Mouse (Mus musculus) limb, embryonic 13.5 days (tissue): ENCODE data around the gene Flt1. TPM values are rescaled to one million over a fixed set of nuclear protein-coding genes. Genes with fewer than 3 reads are reported as not detected.

Source experiments
- ATAC-seq: fragments of 200-750 bp; cut with Nextera tagmentation; 2 replicates; pipeline ENCODE4 v1.8.0; 2017; ENCODE audit warnings: low read depth, moderate number of reproducible peaks, moderate TSS enrichment; ENCODE audit not compliant: low FRiP score
- H3K27ac ChIP-seq: fragments of 300-500 bp; sonication (generic); 2 replicates; pipeline ENCODE4 v1.5.1; 2015; ENCODE audit warnings: inconsistent platforms, mild to moderate bottlenecking, moderate library complexity
- H3K27me3 ChIP-seq: fragments of 300-500 bp; sonication (generic); 2 replicates; pipeline ENCODE4 v1.6.1; 2015; ENCODE audit warnings: mild to moderate bottlenecking, inconsistent platforms
- H3K36me3 ChIP-seq: fragments of 300-500 bp; sonication (generic); 2 replicates; pipeline ENCODE4 v1.6.1; 2015; ENCODE audit warnings: inconsistent platforms, mild to moderate bottlenecking, moderate library complexity
- H3K4me1 ChIP-seq: fragments of 300-500 bp; sonication (generic); 2 replicates; pipeline ENCODE4 v1.6.1; 2015; ENCODE audit warnings: inconsistent platforms
- H3K4me2 ChIP-seq: fragments of 300-500 bp; sonication (generic); replicated peaks from 2 replicates; pipeline ENCODE4 v1.6.1; 2015; ENCODE audit warnings: inconsistent platforms, mild to moderate bottlenecking, moderate library complexity
- H3K4me3 ChIP-seq: fragments of 300-500 bp; sonication (generic); 2 replicates; pipeline ENCODE4 v1.5.1; 2015; ENCODE audit warnings: moderate library complexity, mild to moderate bottlenecking, inconsistent platforms
- H3K9ac ChIP-seq: fragments of 300-500 bp; sonication (generic); 2 replicates; pipeline ENCODE4 v1.6.1; 2015; ENCODE audit warnings: mild to moderate bottlenecking, inconsistent platforms
- H3K9me3 ChIP-seq: fragments of 300-500 bp; sonication (generic); 2 replicates; pipeline ENCODE4 v1.6.1; 2016; ENCODE audit warnings: inconsistent platforms
- WGBS: fragments of 180-500 bp; shearing (Covaris S2); methylation state at CpG from one replicate; pipeline ENCODE4 v1.1.7; 2015; 5-methylcytosine and 5-hydroxymethylcytosine counted together
- polyA plus RNA-seq: library from polyadenylated mRNA; unstranded; fragments of >200 nt; fragmentation: Nextera tagmentation; extraction: Ambion mirVana; gene quantifications from 2 replicates; pipeline ENCODE4 v1.2.1, GENCODE M21; 2015

Flt1 gene
- polyA plus RNA-seq, 1 experiment from 2014 or later = 9.5 TPM

DNA sequence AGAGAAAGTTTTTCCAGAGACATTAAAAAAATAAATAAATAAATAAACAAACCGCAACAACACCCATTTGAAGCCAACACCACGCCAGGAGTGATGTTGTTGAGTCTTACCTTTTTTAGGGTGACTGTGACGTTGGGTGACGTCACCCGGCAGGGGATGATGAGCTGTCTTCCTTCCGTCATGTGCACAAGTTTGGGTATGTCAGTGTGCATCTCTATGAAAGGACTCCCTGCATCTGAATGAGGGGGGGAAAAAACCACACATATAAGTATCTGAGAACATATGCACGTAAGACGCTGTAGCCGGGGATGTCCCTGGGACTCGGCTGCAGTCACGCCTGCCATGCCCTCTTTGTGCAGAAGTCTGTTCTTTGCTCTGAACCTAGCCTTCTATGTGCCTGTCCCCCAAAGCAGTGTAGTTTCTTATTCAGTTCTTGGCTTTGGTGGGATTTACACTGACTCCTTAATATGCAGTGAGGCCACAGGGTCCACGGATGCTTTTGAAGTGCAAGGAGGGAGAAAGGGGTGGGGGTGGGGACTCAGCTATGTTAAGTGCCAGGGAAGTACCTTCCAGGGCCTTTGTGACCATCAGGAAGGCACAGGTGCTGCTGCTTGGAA, 42.0 kb downstream of the Flt1 start:
- no peaks in the 10 kb centered on the region for H3K36me3 ChIP-seq
- H3K4me1 ChIP-seq = no peaks in the 10 kb centered on the region
- H3K9me3 ChIP-seq = no peaks in the 10 kb centered on the region
- H3K27me3 ChIP-seq = no peaks in the 10 kb centered on the region
- no peak overlapping the region for H3K4me2 ChIP-seq
- no peak overlapping the region for H3K4me3 ChIP-seq
- 82% methylated on average over 12 of the region's 12 CpGs for WGBS
- H3K27ac ChIP-seq = no peak overlapping the region
- ATAC-seq = no peak
- no peak overlapping the region for H3K9ac ChIP-seq

DNA sequence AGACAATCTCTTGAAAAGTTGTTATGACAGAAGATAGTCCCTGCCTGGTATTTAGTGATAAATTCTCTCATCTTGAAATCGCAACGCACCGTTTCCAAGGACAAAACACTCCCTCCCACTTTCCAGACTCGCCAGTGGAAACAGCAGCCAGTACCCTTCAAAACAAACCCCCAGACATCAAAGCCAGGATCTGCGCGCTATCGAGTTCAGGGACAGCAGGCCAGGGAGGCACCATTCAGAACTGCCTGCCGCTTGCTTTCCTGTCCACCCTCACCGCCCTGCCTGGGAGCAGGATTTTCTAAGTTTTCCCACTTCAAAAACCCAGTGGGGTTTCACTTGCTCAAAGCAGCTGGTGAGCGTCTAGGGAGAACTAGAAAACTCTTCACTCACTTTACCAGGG, 44.6 kb downstream of the Flt1 start:
- Histone ChIP-seq H3K4me3 (no peak overlapping the region), H3K9ac (no peak overlapping the region), H3K9me3 (no peaks in the 10 kb centered on the region), H3K27me3 (no peaks in the 10 kb centered on the region), H3K4me2 (no peak overlapping the region), H3K27ac (no peak overlapping the region), H3K4me1 (no peaks in the 10 kb centered on the region), H3K36me3 (no peaks in the 10 kb centered on the region)
- WGBS = 29% methylated on average over 10 of the region's 10 CpGs
- no peak for ATAC-seq

DNA sequence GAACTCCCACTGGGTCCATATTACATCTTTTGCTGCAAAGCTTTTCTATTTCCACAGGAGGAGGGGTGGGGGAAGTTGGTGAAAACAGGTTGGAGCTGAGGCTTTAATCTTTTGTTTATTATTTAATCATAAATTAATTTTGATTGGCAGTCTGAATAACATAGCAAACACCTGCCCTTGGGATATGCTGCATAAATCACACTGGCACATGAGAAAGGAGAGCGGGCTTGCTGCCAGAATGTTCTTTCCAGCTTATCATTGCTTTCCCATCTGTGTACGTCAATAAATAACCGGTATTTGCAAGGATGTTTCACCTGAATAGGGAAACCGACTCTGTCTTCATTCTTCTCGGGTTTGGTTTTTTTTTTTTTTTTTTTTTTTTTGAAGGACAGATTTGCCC, 45.1 kb downstream of the Flt1 start:
- Histone ChIP-seq H3K4me3 (no peak overlapping the region), H3K9ac (no peak overlapping the region), H3K27me3 (no peaks in the 10 kb centered on the region), H3K27ac (no peak overlapping the region), H3K4me2 (no peak overlapping the region), H3K9me3 (no peaks in the 10 kb centered on the region), H3K36me3 (no peaks in the 10 kb centered on the region), H3K4me1 (no peaks in the 10 kb centered on the region)
- no peak for ATAC-seq
- 66% methylated on average over 5 of the region's 5 CpGs for WGBS

DNA sequence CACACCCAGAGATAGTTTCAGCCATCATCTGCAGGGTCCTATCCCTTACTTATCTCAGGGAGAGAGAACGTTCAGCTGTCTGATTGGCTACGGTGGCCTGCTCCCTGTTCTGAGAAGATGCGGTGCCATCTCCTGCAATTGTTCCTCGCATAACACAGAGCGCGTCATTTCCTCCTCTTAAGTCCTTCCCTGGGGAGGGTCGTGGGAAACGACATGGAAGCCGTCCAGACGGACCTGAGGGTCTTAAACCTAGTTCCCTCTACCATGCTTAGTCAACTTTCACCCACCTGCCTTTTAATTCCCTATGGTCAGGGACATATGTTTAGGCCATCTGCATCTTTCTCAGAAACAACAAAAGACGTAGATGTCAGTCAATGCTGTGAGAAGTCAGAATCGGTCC, 46.5 kb downstream of the Flt1 start:
- Histone ChIP-seq H3K9me3 (no peaks in the 10 kb centered on the region), H3K27ac (no peak overlapping the region)
- ATAC-seq = no peak

DNA sequence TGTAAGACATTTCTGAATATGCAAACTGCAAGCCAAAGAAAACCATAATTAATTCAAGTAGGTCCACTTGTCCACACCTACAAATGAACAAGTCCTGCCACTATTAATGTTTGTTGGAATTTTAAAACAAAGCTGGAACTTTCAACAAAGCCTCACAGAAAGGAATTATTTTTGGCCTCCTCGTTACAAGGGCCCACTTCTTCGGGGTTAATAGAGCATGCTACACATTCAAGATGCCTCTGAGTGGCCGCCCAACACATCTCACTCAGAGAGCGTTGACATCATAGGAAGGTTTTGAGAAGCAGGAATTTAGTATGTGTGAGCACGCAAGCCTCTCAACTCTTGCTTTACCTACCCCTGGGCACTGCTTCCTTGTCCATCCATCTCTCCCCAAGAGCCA, 50.0 kb downstream of the Flt1 start:
- no peaks in the 10 kb centered on the region for H3K27me3 ChIP-seq
- no peak overlapping the region for H3K27ac ChIP-seq
- H3K4me1 ChIP-seq = no peaks in the 10 kb centered on the region
- no peak overlapping the region for H3K4me3 ChIP-seq
- H3K9ac ChIP-seq = no peak overlapping the region
- WGBS = 85% methylated on average over 5 of the region's 5 CpGs
- no peaks in the 10 kb centered on the region for H3K9me3 ChIP-seq
- H3K36me3 ChIP-seq = no peaks in the 10 kb centered on the region
- H3K4me2 ChIP-seq = no peak overlapping the region
- no peak for ATAC-seq

More for the DNA sequence above, 46.5 kb downstream of the Flt1 start:
- Histone ChIP-seq H3K36me3 (no peaks in the 10 kb centered on the region), H3K9ac (no peak overlapping the region), H3K4me1 (no peaks in the 10 kb centered on the region), H3K27me3 (no peaks in the 10 kb centered on the region), H3K4me2 (no peak overlapping the region), H3K4me3 (no peak overlapping the region)
- WGBS = 85% methylated on average over 12 of the region's 12 CpGs

DNA sequence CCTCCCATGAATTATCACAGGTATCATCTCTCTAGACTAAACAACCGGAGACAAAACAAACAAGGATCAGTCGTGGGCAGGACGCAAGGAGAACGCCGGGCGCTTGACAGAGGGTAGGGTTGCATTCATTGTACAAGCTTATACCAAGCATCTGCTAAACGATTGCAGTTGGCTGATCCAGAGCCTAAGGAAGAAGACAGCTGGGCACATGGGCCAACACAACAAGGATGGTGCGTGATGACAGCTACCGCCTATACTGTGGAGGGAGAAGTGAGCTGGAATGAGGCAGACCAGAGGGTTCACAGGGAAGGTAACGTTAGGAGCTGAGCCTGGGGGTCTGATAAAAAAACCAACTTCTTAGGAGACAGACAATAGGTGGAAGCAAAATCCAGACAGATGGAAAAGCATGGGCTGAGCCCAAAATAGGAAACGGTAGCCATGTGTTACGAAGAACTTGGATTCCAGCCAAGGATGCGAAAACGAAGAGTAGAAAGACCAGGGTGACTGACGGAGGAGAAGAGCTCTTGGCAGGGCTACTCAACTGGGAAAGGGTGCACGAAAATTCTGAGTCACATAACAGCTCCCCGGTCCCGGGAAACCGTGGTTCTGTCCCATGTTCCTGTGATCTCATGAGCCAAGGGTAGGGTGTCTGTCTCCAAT, 53.9 kb downstream of the Flt1 start:
- no peak for ATAC-seq
- Histone ChIP-seq H3K36me3 (no peaks in the 10 kb centered on the region), H3K4me1 (no peaks in the 10 kb centered on the region), H3K27ac (no peak overlapping the region), H3K4me3 (no peak overlapping the region), H3K4me2 (no peak overlapping the region), H3K27me3 (no peaks in the 10 kb centered on the region), H3K9ac (no peak overlapping the region), H3K9me3 (no peaks in the 10 kb centered on the region)
- 77% methylated on average over 19 of the region's 19 CpGs for WGBS

DNA sequence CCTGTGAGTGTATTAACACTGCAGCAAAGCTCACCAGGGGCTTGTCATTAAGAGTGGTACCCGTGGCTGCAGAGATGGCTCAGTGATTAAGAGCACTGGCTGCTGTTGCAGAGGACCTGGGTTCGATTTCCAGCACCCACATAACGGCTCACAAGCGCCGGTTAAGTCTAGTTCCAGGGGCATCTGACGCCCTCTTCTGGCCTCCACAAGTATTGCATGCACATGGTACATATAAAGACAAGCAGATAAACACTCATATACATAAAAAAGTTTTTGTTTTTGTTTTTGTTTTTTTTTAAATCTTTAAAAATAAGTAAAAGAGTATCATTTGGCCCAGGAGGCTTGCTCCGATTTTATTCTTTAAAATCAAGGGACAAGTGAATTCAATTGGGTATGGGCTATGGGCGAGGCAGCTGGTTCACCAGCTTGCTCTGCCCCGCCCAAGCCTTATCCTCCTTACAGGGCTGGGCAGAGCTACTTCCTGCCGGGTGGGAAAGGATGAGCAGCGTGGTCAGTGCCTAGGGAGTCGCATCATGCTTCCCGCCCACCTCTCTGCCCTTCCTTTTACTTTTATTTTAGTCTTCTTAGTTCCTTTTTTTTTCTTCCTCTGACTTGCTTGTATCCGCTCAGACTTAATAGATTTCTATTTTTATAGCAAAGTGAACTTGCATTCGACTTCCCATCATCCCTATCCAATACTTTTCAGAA, 57.0 kb downstream of the Flt1 start:
- WGBS = 88% methylated on average over 15 of the region's 15 CpGs
- Histone ChIP-seq H3K36me3 (no peaks in the 10 kb centered on the region), H3K4me2 (no peak overlapping the region), H3K27me3 (no peaks in the 10 kb centered on the region), H3K9me3 (no peaks in the 10 kb centered on the region), H3K4me1 (no peaks in the 10 kb centered on the region), H3K4me3 (no peak overlapping the region), H3K9ac (no peak overlapping the region), H3K27ac (no peak overlapping the region)
- ATAC-seq = no peak

DNA sequence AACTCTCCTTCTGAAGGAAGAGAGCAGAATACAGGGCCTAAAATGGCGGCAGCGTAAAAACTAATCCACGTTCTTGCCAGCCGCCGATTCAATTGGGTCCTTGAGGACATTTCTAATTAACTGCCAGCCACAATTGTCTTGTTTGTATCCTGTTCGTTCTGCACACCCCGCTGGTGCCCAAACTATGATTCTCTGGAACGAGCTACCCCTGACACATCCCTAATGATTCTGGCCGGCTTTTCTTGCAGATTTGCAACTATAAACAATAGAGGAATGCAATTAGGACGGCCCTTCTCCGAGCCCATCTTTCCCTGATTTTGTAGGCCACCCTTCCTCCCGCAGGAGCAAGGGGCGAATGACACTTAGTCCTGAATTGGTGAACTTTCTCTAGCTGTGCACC, 59.9 kb downstream of the Flt1 start:
- Histone ChIP-seq H3K9me3 (no peaks in the 10 kb centered on the region), H3K4me1 (no peaks in the 10 kb centered on the region), H3K9ac (no peak overlapping the region), H3K36me3 (no peaks in the 10 kb centered on the region), H3K27ac (no peak overlapping the region), H3K4me3 (no peak overlapping the region), H3K4me2 (no peak overlapping the region), H3K27me3 (no peaks in the 10 kb centered on the region)
- no peak for ATAC-seq
- WGBS = 81% methylated on average over 13 of the region's 13 CpGs

DNA sequence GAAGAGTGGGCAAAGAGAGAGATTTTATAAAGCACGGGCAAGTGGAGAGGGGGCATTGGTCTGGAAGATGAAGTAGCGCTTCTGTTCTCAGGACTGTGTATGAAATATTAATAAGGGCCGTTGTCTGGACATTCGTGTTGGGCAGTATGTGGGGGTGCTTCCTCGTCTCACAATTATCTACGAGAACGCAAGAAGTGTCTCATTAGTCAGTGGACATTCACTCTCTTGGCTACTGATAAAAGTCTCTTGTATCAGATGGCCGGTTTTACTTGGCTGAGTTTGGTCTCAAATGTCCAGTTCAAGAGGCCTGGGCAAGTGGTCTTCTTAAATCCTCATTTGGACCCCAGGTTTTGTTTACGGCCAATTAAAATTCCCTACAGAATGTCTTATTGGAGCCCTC, 60.4 kb downstream of the Flt1 start:
- no peaks in the 10 kb centered on the region for H3K4me1 ChIP-seq
- no peaks in the 10 kb centered on the region for H3K9me3 ChIP-seq
- no peaks in the 10 kb centered on the region for H3K27me3 ChIP-seq
- 87% methylated on average over 9 of the region's 9 CpGs for WGBS
- no peak for ATAC-seq
- H3K4me2 ChIP-seq = no peak overlapping the region
- H3K9ac ChIP-seq = no peak overlapping the region
- no peak overlapping the region for H3K4me3 ChIP-seq
- H3K27ac ChIP-seq = no peak overlapping the region
- H3K36me3 ChIP-seq = no peaks in the 10 kb centered on the region

DNA sequence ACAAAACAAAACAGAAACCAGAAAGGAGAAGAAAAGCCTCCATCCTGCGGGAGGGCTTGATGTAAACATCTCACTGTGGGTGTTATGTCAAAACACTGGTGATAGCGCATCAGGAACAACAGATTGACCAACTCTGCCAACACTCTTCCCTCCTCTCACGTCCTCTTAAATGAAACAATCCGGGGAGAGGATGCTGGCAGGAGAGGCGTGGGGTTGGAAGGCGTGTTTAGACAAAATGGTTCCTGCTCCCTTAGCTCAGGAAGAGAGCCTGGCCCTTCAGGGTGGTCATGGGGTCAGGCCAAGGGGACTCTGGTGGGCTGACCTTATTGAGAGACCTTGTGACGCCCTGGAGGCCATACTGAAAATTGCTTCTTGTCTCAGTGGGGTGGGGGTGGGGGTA, 65.9 kb downstream of the Flt1 start:
- Histone ChIP-seq H3K36me3 (no peaks in the 10 kb centered on the region), H3K4me1 (no peaks in the 10 kb centered on the region), H3K4me3 (no peak overlapping the region), H3K9me3 (no peaks in the 10 kb centered on the region), H3K27me3 (no peaks in the 10 kb centered on the region), H3K27ac (no peak overlapping the region), H3K9ac (no peak overlapping the region), H3K4me2 (no peak overlapping the region)
- 79% methylated on average over 7 of the region's 7 CpGs for WGBS
- no peak for ATAC-seq

DNA sequence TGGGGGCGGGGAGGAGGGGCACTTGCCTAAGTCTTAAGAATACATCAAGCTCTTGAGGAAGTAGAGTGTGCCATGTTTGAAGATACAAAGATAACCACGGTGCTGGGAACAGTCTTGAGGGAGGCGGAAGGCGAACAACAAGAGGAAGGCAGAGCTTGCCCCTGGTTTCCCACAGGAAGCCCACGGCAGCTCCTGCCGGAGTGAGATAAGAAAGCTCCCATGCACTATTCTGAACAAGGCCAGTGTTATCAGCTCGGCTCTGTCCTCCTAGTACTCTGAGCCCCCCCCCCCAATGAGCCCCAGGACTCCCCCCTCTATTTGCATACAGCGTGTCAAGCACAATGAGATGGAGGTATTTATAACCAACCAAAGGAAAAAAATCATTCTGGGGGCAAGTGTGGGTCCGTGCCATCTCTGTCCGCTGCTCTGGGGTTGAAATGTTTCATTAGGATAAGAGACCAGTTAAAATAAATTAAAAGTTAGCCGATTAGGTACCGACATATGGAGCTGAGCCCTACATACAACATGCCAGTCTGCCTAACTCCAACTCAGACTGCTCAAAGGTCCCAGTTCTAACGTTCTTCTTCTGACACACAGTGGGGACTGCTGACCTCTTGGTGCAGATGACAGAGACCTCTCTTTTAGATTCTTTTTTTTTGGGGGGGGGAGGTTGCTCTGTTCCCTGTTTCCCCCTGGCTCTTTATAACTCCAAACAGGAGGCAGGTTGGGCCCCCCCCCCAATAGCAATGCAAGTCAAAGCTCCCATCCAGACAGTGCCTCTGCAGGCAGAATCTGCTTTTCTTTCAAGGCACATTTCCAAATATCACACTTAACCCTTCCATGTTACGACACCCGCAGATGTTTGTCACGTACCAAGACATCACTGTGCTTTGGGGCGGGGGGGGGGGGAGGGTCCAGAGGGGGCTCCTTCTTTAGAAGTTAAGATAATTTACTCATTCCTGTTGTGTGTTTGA, 67.6 kb downstream of the Flt1 start:
- Histone ChIP-seq H3K27me3 (no peaks in the 10 kb centered on the region), H3K4me2 (no peak overlapping the region), H3K9ac (no peak overlapping the region), H3K4me1 (no peaks in the 10 kb centered on the region), H3K9me3 (no peaks in the 10 kb centered on the region), H3K27ac (no peak overlapping the region), H3K4me3 (no peak overlapping the region), H3K36me3 (no peaks in the 10 kb centered on the region)
- ATAC-seq = no peak
- 64% methylated on average over 17 of the region's 17 CpGs for WGBS

DNA sequence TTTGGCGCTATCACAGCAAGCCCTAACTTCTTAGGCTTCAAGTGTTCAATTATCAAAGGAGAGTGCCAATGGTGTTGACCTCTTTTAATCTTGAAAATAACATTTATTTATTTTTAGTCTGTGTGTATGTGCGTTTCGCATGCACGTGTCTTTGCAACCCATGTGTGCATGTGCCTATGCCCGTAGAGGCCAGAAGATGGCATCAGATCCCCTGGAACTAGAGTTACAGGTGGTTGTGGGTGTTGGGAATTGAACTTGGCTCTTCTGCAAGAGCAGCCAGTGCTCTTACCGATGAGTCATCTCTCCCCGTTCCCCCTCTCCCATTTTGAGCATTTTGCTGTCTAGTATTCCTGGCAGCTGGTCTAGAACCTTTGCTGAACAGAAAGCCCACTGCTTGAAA, 70.0 kb downstream of the Flt1 start:
- Histone ChIP-seq H3K4me3 (no peak overlapping the region), H3K36me3 (no peaks in the 10 kb centered on the region), H3K9me3 (no peaks in the 10 kb centered on the region), H3K4me2 (no peak overlapping the region), H3K27ac (no peak overlapping the region), H3K4me1 (no peaks in the 10 kb centered on the region), H3K9ac (no peak overlapping the region), H3K27me3 (no peaks in the 10 kb centered on the region)
- ATAC-seq = no peak
- 82% methylated on average over 7 of the region's 7 CpGs for WGBS
